Mouse (Mus musculus) testis, adult 2 months (tissue): ENCODE measurements at regions not wholly inside any gene's neighbourhood (a gene's known extent, or its start where the extent isn't known, plus 50 kb on each side); places are given as distances from the start of the nearest gene placed in this dataset.

Experiments used
- H3K27ac ChIP-seq: fragments of 200-500 bp; 2 replicates; pipeline ENCODE4 v1.5.1; 2012; ENCODE audit warnings: low read depth, low read length; ENCODE audit not compliant: control insufficient read depth, insufficient read depth
- H3K27me3 ChIP-seq: fragments of 200-500 bp; 2 replicates; pipeline ENCODE4 v1.6.1; 2012; ENCODE audit warnings: mild to moderate bottlenecking, low read length, moderate library complexity; ENCODE audit not compliant: control insufficient read depth, insufficient read depth
- H3K36me3 ChIP-seq: fragments of 200-500 bp; 2 replicates; pipeline ENCODE4 v1.6.1; 2012; ENCODE audit warnings: mild to moderate bottlenecking, low read length; ENCODE audit not compliant: control insufficient read depth, insufficient read depth
- H3K4me1 ChIP-seq: fragments of 200-500 bp; 2 replicates; pipeline ENCODE4 v1.6.1; 2012; ENCODE audit warnings: low read length; ENCODE audit not compliant: control insufficient read depth, insufficient read depth
- H3K4me3 ChIP-seq: fragments of 200-500 bp; 2 replicates; pipeline ENCODE4 v1.5.1; 2012; ENCODE audit warnings: low read depth, mild to moderate bottlenecking, low read length, moderate library complexity, mixed read lengths; ENCODE audit not compliant: control insufficient read depth
- CTCF ChIP-seq: fragments of 200-500 bp; IDR thresholded peaks from 2 replicates; pipeline ENCODE4 v1.5.1; 2012; ENCODE audit warnings: low read depth, mild to moderate bottlenecking, inconsistent platforms, low read length, moderate library complexity; ENCODE audit not compliant: control insufficient read depth, insufficient read depth, insufficient replicate concordance
- POLR2A ChIP-seq: fragments of 200-500 bp; IDR thresholded peaks from 2 replicates; pipeline ENCODE4 v1.6.1; 2012; ENCODE audit warnings: low read depth, mild to moderate bottlenecking, inconsistent platforms, low read length, moderate library complexity; ENCODE audit not compliant: control insufficient read depth

GRCm38 (mm10) chr14:37296531-37296930 is 161.5 kb upstream of the Ghitm start:
- no peak overlapping the region for H3K4me3 ChIP-seq
- no peaks in the 10 kb centered on the region for H3K4me1 ChIP-seq
- H3K27me3 ChIP-seq, result no peaks in the 10 kb centered on the region
- TF ChIP-seq POLR2A (no peak), CTCF (no peak)
- no peak overlapping the region for H3K27ac ChIP-seq
- no peaks in the 10 kb centered on the region for H3K36me3 ChIP-seq

- Histone ChIP-seq H3K4me3 (no peak overlapping the region), H3K4me1 (no peaks in the 10 kb centered on the region), H3K27me3 (no peaks in the 10 kb centered on the region), H3K36me3 (no peaks in the 10 kb centered on the region), H3K27ac (no peak overlapping the region)
- TF ChIP-seq CTCF (no peak), POLR2A (no peak)
Observed at GRCm38 (mm10) chr14:37292084-37292860, 157.2 kb upstream of the Ghitm start.

- Histone ChIP-seq H3K4me3 (no peak overlapping the region), H3K27me3 (no peaks in the 10 kb centered on the region), H3K36me3 (no peaks in the 10 kb centered on the region), H3K4me1 (no peaks in the 10 kb centered on the region), H3K27ac (no peak overlapping the region)
- TF ChIP-seq POLR2A, result no peak
- no peak for TF ChIP-seq CTCF
Observed at GRCm38 (mm10) chr14:37284391-37284790, 149.3 kb upstream of the Ghitm start.

GRCm38 (mm10) chr14:37279356-37279755 is 144.3 kb upstream of the Ghitm start:
- no peak overlapping the region for H3K4me3 ChIP-seq
- no peak for TF ChIP-seq POLR2A
- no peak for TF ChIP-seq CTCF
- H3K27ac ChIP-seq, result no peak overlapping the region
- no peaks in the 10 kb centered on the region for H3K4me1 ChIP-seq
- no peaks in the 10 kb centered on the region; the same call in 1 of the 2 replicates for H3K27me3 ChIP-seq
- H3K36me3 ChIP-seq, result no peaks in the 10 kb centered on the region

- Histone ChIP-seq H3K27me3 (no peaks in the 10 kb centered on the region; the same call in 1 of the 2 replicates), H3K4me3 (no peak overlapping the region), H3K27ac (no peak overlapping the region), H3K4me1 (no peaks in the 10 kb centered on the region), H3K36me3 (no peaks in the 10 kb centered on the region)
- TF ChIP-seq CTCF, result no peak
- no peak for TF ChIP-seq POLR2A
Observed at GRCm38 (mm10) chr14:37276728-37277695, 141.9 kb upstream of the Ghitm start.

GRCm38 (mm10) chr14:37272063-37272462 is 137.0 kb upstream of the Ghitm start:
- Histone ChIP-seq H3K36me3 (no peaks in the 10 kb centered on the region), H3K4me1 (no peaks in the 10 kb centered on the region), H3K27me3 (no peaks in the 10 kb centered on the region; the same call in 1 of the 2 replicates), H3K27ac (no peak overlapping the region), H3K4me3 (no peak overlapping the region)
- TF ChIP-seq CTCF (no peak), POLR2A (no peak)

GRCm38 (mm10) chr14:37271015-37271933 is 136.2 kb upstream of the Ghitm start:
- Histone ChIP-seq H3K27ac (no peak overlapping the region), H3K4me1 (no peaks in the 10 kb centered on the region), H3K27me3 (no peaks in the 10 kb centered on the region), H3K4me3 (no peak overlapping the region), H3K36me3 (no peaks in the 10 kb centered on the region)
- no peak for TF ChIP-seq POLR2A
- TF ChIP-seq CTCF, result no peak
